Mouse (Mus musculus) frontal cortex, postnatal 36 days (tissue): ENCODE data around the gene Mgat5b.

ENCODE experiments used
- DNase-seq, 2 experiments: peaks; one replicate each; pipeline ENCODE4 v3.0.0; 2022; ENCODE audit warnings: low spot score in 2 of 2

Mgat5b gene

GRCm38 (mm10) chr11:116974341-116974740 is 55.7 kb downstream of the Mgat5b start:
- DNase-seq: no peak

GRCm38 (mm10) chr11:116980313-116980712 is 61.6 kb downstream of the Mgat5b start:
- DNase-seq: no peak

- DNase-seq: no peak
Measured at GRCm38 (mm10) chr11:116982543-116982942, 63.9 kb downstream of the Mgat5b start.

- DNase-seq: no peak
Measured at GRCm38 (mm10) chr11:116985504-116986385, 67.1 kb downstream of the Mgat5b start.

GRCm38 (mm10) chr11:116988131-116988530 is 69.5 kb downstream of the Mgat5b start:
- no peak for DNase-seq

- DNase-seq: no peak
Measured at GRCm38 (mm10) chr11:116990231-116990630, 71.6 kb downstream of the Mgat5b start.

DNA sequence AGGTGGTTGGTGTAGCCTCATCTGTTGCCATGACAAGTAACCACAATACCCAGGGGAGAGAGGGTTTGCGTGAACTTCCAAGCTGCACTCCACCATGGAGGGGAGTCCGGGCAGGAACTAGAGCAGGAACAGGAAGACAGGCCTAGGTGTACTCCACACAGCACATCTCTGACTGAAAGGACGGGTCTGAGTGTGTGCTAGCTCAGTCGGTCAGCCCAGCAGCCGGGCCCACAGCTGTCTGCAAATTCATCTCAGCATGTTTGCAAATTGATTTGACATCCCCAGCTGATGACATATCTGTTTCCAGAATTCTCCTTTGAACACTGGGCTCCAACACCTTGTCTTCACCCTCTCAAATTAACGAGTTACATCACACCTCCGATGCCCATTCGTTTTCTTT is 72.7 kb downstream of the Mgat5b start:
- no peak for DNase-seq

- no peak for DNase-seq
Measured at GRCm38 (mm10) chr11:116991964-116992363, 73.3 kb downstream of the Mgat5b start.

- DNase-seq: peak; percentile 39 to 48
Measured at GRCm38 (mm10) chr11:116994095-116994582, 75.5 kb downstream of the Mgat5b start.

- no peak for DNase-seq
Measured at GRCm38 (mm10) chr11:116996976-116997375, 78.3 kb downstream of the Mgat5b start.

GRCm38 (mm10) chr11:116998935-116999334 is 80.3 kb downstream of the Mgat5b start:
- no peak for DNase-seq

DNA sequence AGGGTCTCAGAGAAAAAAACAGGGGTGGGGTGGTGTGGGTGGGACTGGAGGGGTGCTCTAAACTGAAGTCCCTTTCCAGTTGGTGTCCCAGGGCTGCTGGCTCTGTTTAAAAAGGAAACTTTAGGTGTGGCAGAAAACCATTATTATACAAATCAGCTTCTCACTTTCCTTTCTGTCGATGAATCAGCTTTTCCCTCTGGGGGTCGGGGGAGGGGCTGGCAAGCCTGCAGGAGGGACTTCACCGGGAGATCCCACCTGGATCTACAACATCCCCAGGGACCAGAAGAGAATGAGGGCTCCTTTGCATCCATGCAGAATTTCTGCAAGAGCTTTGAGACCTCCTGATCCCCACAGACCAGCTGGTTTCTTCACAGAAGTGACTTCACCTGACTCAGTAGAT is 81.6 kb downstream of the Mgat5b start:
- DNase-seq: no peak

DNA sequence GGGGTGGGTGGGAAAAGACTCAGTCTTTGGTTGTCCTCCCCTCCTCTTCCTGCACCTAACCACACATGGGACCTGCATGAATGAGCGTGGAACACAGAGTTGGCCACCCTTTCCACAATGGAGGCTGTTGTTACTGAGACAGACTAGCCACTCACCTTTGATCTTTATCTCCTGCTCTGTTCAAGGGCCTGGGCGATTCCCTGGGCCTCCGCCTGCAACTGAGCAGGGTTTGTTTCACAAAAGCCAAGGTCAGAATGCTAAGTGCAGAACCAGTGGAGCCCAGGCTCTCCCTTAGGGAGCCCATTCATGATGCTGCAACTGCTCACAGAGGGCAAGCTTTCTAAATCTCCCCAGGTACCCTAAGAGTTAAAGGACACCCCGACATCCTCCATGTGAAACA is 83.1 kb downstream of the Mgat5b start:
- no peak for DNase-seq

DNA sequence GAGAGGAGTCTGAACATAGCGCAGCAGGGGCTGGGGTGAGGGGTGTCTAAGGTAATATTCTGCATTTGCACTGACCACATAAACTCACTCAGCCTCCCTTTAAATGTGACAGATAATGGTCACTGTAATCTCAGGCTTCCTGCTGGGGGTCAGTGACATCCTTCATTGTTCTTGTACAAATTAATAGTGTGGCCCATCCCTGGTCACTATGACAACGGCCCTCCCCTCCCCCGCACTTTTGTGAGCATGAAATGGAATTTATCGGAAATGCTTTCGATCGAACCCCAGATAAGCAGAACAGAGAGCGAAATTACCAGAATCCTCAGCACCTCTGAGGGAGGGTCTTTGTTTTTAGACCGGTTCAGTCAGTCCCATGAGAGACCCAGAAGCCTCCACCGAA is 84.8 kb downstream of the Mgat5b start:
- DNase-seq: no peak

DNA sequence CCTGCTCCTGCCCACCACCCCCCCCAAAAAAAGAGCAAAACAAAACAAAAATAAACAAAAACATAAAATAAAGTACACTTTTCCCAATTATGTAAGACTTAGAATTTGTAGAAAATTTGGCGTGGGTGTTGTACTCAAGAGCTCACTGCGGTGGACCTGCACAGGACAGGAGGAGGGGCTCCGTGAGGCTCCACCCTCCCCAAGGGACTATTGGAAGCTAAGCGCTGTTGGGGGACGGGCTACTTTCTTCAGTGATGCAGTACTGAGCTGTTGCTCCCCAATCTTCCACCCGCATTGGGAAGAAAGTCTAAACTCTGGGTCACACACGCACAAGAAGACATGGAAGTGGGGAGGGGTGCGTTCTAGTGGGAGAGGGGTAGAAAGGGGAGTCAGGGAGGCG is 85.6 kb downstream of the Mgat5b start:
- DNase-seq: no peak

DNA sequence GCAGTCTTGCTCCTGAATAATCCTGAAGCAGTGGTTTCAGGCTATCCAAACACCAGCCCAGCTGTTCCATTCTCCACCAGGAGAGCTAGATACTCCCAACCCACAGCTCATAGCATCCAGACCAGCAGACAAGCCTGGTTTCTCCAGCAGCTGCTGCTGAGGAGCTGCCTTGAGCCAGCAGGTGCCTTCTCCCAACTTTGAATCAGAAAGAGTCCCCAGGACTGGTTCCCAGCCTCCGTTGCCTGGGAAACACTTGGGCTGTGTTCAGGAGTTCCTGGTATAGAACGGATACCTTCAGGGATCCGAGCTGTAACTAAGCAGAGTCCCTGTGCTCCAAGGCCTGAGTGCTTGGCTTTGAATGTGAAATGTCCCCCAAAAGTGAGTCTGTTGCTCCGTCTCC is 98.8 kb downstream of the Mgat5b start:
- no peak for DNase-seq

DNA sequence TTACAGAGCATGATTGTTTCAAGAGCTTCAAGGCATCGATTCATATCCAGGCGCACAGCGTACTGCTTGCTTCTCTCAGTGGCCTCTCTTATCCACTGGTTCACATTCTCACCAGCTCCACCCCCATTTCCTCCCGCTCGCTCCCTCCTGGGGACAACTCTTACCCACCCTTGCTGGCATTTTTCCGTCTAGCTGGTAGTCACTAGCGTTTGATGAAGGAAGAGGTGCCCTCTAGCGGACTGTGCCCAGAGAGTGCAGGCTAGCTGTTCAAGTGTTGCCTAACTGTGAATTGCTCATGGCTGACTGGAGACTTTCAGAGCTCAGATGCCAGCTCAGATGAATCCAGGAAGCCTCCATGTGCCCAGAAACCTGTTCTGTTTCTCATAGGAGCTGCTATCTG is 99.7 kb downstream of the Mgat5b start:
- peak; percentile 79 to 89 for DNase-seq

GRCm38 (mm10) chr11:117021026-117021425 is 102.4 kb downstream of the Mgat5b start:
- DNase-seq: no peak

DNA sequence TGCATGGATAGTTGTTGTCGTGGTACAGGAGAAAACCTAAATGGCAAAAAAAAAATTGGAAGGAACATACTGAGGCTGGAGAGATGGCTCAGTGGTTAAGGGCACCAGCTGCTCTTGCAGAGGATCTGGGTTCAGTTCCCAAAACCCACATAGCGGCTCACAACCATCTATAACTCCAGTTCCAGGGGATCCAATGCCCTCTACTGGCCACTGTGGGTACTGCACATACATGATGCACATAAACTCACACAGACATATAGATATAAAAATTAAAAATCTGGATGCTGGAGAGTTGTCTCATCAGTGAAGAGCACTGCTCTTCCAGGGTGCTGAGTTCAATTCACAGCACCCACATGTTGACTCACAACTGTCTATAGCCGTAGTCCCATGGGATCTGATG is 104.9 kb downstream of the Mgat5b start:
- no peak for DNase-seq

- DNase-seq: no peak
Measured at GRCm38 (mm10) chr11:117027681-117028080, 109.0 kb downstream of the Mgat5b start.

GRCm38 (mm10) chr11:117028861-117029568 is 110.4 kb downstream of the Mgat5b start:
- peak in 1 of 2 experiments; percentile 78 for DNase-seq

- no peak for DNase-seq
Measured at GRCm38 (mm10) chr11:117029569-117029955, 110.9 kb downstream of the Mgat5b start.

- no peak for DNase-seq
Measured at GRCm38 (mm10) chr11:117030018-117030417, 111.4 kb downstream of the Mgat5b start.
